12 mouse cellular contexts compared by ENCODE assay signal in the genomic region with DNA sequence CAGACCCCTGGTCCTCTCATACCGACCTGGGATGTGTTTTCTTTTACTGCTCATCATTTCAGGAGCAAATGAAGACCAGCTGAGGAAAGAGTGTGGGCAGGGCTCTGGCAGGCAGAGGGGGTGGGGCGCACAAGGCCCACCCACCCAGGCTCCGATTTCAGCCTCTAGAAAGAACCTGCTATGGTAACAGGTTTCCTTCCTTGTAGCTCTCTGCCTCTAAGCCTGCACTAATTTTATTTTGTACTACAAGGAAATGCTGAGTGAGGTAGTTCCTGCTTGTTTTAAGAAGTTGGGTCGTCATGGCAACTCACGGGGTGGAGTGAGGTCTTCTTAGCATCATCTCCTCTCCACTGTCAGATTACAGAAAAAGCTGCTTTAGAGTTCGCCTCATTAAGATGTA.
DNase-seq lines count a peak whose midpoint lies in the region; ATAC-seq lines count a peak whose summit lies in the region.
"Had no signal": no experiment of that assay in that cellular context is flagged by ENCODE, and none has a peak within 500 bp of the region (broad histone marks: within the 10 kb centered on the region; RNA-seq: fewer than 3 reads in every experiment).

No protein-coding gene starts in this region.

- H3K4me1 ChIP-seq in hindbrain, embryonic 16.5 days (ENCODE audit: control insufficient read depth, insufficient read depth, low read depth, low read length), result no peaks in the 10 kb centered on the region
- H3K4me1 ChIP-seq in hindbrain, embryonic 13.5 days (replicated peaks), result 0 out of 2 replicates have a peak, but pooled peaks cover 5% of the 10 kb centered on the region
- peaks cover 6% of the 10 kb centered on the region for H3K4me1 ChIP-seq in limb, embryonic 11.5 days (ENCODE audit: control insufficient read depth, insufficient read depth, low read length)

- H3K9me3 ChIP-seq in hindbrain, embryonic 16.5 days (ENCODE audit: control insufficient read depth, low read length), result no peaks in the 10 kb centered on the region
- H3K9me3 ChIP-seq in hindbrain, embryonic 13.5 days, result no peaks in the 10 kb centered on the region
- no peaks in the 10 kb centered on the region for H3K9me3 ChIP-seq in limb, embryonic 11.5 days (ENCODE audit: control insufficient read depth, low read length)
- H3K9me3 ChIP-seq: forebrain, embryonic 12.5 days had no signal

- H3K36me3 ChIP-seq in hindbrain, embryonic 16.5 days (ENCODE audit: control insufficient read depth, insufficient read depth, low read length), result no peaks in the 10 kb centered on the region
- no peaks in the 10 kb centered on the region for H3K36me3 ChIP-seq in hindbrain, embryonic 13.5 days
- no peaks in the 10 kb centered on the region for H3K36me3 ChIP-seq in limb, embryonic 11.5 days (ENCODE audit: control insufficient read depth, insufficient read depth, low read length)
- H3K36me3 ChIP-seq: forebrain, embryonic 12.5 days had no signal

- 18% methylated on average over 6 of the region's 6 CpGs for WGBS in hindbrain, embryonic 16.5 days
- WGBS in hindbrain, embryonic 13.5 days, result 17% methylated on average over 6 of the region's 6 CpGs
- WGBS in limb, embryonic 11.5 days, result 11% methylated on average over 6 of the region's 6 CpGs

- H3K27ac ChIP-seq in hindbrain, embryonic 16.5 days (ENCODE audit: low read depth, low read length), result no peak overlapping the region
- no peak overlapping the region for H3K27ac ChIP-seq in hindbrain, embryonic 13.5 days
- H3K27ac ChIP-seq in limb, embryonic 11.5 days (replicated peaks; ENCODE audit: low read depth, low read length), result no peak overlapping the region
- H3K27ac ChIP-seq: forebrain, embryonic 12.5 days had no signal

- peak; percentile 50; the same call in 1 of the 2 replicates for ATAC-seq in hindbrain, embryonic 16.5 days
- no peak for ATAC-seq in hindbrain, embryonic 13.5 days (ENCODE audit: low FRiP score)
- ATAC-seq in limb, embryonic 11.5 days (ENCODE audit: insufficient number of reproducible peaks, low FRiP score, low TSS enrichment, low read depth), result peak; percentile 60; the same call in 1 of the 2 replicates

- H3K4me3 ChIP-seq in hindbrain, embryonic 16.5 days (ENCODE audit: low read length), result no peak overlapping the region
- no peak overlapping the region for H3K4me3 ChIP-seq in hindbrain, embryonic 13.5 days
- H3K4me3 ChIP-seq in limb, embryonic 11.5 days (ENCODE audit: low read depth, low read length), result no peak overlapping the region
- H3K4me3 ChIP-seq: forebrain, embryonic 12.5 days had no signal

- no peak overlapping the region for H3K9ac ChIP-seq in hindbrain, embryonic 16.5 days (ENCODE audit: low read depth, low read length)
- H3K9ac ChIP-seq in hindbrain, embryonic 13.5 days, result no peak overlapping the region
- no peak overlapping the region for H3K9ac ChIP-seq in limb, embryonic 11.5 days (ENCODE audit: low read length)
- H3K9ac ChIP-seq: forebrain, embryonic 12.5 days had no signal

- H3K27me3 ChIP-seq in hindbrain, embryonic 16.5 days (replicated peaks; ENCODE audit: control insufficient read depth, insufficient read depth, low read length), result no peaks in the 10 kb centered on the region
- H3K27me3 ChIP-seq in hindbrain, embryonic 13.5 days, result peaks cover 4% of the 10 kb centered on the region; the same call in 1 of the 2 replicates
- H3K27me3 ChIP-seq in limb, embryonic 11.5 days (ENCODE audit: control insufficient read depth, insufficient read depth, low read length), result no peaks in the 10 kb centered on the region

- DNase-seq in 3T3-L1 (ENCODE audit: low read depth, low spot score), result peak; percentile 72
- peak; percentile 72 for DNase-seq in embryo, embryonic 11 days
- DNase-seq in limb, embryonic 11.5 days (ENCODE audit: low spot score), result peak; percentile 71
- DNase-seq in gastrocnemius, postnatal 4 days (ENCODE audit: low spot score in 2 of 2), result no peak
- no peak for DNase-seq in cerebellum, postnatal 10 days
- no peak for DNase-seq in adrenal gland, postnatal 4 days (ENCODE audit: low spot score in 2 of 2)
- DNase-seq: kidney, postnatal 14 days; lung, postnatal 10 days; thymus, postnatal 4 days had no signal

- H3K4me2 ChIP-seq in hindbrain, embryonic 16.5 days (ENCODE audit: low read length), result no peak overlapping the region
- no peak overlapping the region for H3K4me2 ChIP-seq in hindbrain, embryonic 13.5 days
- H3K4me2 ChIP-seq in limb, embryonic 11.5 days (ENCODE audit: low read depth, severe bottlenecking), result no peak overlapping the region; the same call in 1 of the 2 replicates
- H3K4me2 ChIP-seq: forebrain, embryonic 12.5 days had no signal

Comparison
In these comparisons a context has a peak if more than half of its experiments do, and no peak if none do; other contexts are left out.
1. DNase-seq: peak in 3T3-L1 (single experiment), embryo, embryonic 11 days (single experiment) and limb, embryonic 11.5 days (single experiment); none in gastrocnemius, postnatal 4 days (0 of 2), cerebellum, postnatal 10 days (0 of 2) and adrenal gland, postnatal 4 days (0 of 2).